Mouse (Mus musculus) hindbrain, postnatal 0 days (tissue): ENCODE measurements at regions not wholly inside any gene's neighbourhood (a gene's known extent, or its start where the extent isn't known, plus 50 kb on each side); places are given as distances from the start of the nearest gene placed in this dataset.

Source experiments
- ATAC-seq: fragments of 200-750 bp; cut with Nextera tagmentation; 2 replicates; pipeline ENCODE4 v1.8.0; 2017; ENCODE audit warnings: mild to moderate bottlenecking, moderate TSS enrichment, moderate library complexity
- DNase-seq: peaks from one replicate; pipeline ENCODE4 v3.0.0-alpha.2; 2015; ENCODE audit warnings: low spot score
- H3K27ac ChIP-seq: fragments of 300-500 bp; sonication (generic); 2 replicates; pipeline ENCODE4 v1.5.1; 2014; ENCODE audit warnings: mild to moderate bottlenecking
- H3K27me3 ChIP-seq: fragments of 300-500 bp; sonication (generic); 2 replicates; pipeline ENCODE4 v1.6.1; 2014; ENCODE audit warnings: low read length, mixed read lengths; ENCODE audit not compliant: insufficient read depth
- H3K36me3 ChIP-seq: fragments of 300-500 bp; sonication (generic); 2 replicates; pipeline ENCODE4 v1.6.1; 2014; ENCODE audit warnings: low read length, mixed read lengths; ENCODE audit not compliant: insufficient read depth
- H3K4me1 ChIP-seq: fragments of 300-500 bp; sonication (generic); 2 replicates; pipeline ENCODE4 v1.6.1; 2014; ENCODE audit warnings: antibody characterized with exemption, low read length, mixed read lengths; ENCODE audit not compliant: insufficient read depth
- H3K4me2 ChIP-seq: fragments of 300-500 bp; sonication (generic); 2 replicates; pipeline ENCODE4 v1.6.1; 2014; ENCODE audit warnings: low read depth, mild to moderate bottlenecking, low read length, moderate library complexity, mixed read lengths
- H3K4me3 ChIP-seq: fragments of 300-500 bp; sonication (generic); 2 replicates; pipeline ENCODE4 v1.5.1; 2014; ENCODE audit warnings: low read length
- H3K9ac ChIP-seq: fragments of 300-500 bp; sonication (generic); replicated peaks from 2 replicates; pipeline ENCODE4 v1.6.1; 2014; ENCODE audit warnings: mild to moderate bottlenecking, low read length, moderate library complexity, mixed read lengths
- H3K9me3 ChIP-seq: fragments of 300-500 bp; sonication (generic); 2 replicates; pipeline ENCODE4 v1.6.1; 2016; ENCODE audit warnings: low read length, mixed read lengths
- CTCF ChIP-seq: IDR thresholded peaks from 2 replicates; pipeline ENCODE4 v1.5.1; 2016; ENCODE audit warnings: antibody characterized with exemption, control low read depth, low read depth
- WGBS: fragments of 180-500 bp; shearing (Covaris S2); extraction: QIAGEN DNeasy Blood & Tissue Kit; methylation state at CpG from one replicate; pipeline ENCODE4 v1.1.7; 2014; 5-methylcytosine and 5-hydroxymethylcytosine counted together

DNA sequence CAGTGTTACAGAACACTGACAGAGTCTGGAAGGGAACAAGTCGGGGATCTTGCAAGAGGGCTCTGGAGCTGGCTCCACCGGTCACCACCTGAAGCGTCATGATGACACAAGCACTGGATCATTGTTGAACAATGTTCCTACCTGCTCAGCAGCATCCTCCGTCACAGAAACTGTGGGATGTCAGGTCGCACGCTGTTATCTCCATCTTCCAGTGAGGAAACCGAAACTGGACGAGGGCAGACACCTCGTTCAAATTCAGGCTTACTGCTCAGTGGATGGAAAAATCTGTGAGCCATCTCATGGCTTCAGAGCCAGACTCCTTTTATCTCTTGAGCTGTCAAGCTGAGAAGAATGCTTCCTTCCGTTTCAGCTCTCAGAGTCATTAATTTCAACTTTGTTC is 316.3 kb downstream of the Tbc1d1 start:
- no peak overlapping the region for H3K4me3 ChIP-seq
- ATAC-seq (no peak), DNase-seq (no peak)
- H3K9ac ChIP-seq = no peak overlapping the region
- H3K27ac ChIP-seq = no peak overlapping the region
- no peaks in the 10 kb centered on the region for H3K9me3 ChIP-seq
- 84% methylated on average over 10 of the region's 10 CpGs for WGBS
- no peak for TF ChIP-seq CTCF
- H3K36me3 ChIP-seq = no peaks in the 10 kb centered on the region
- H3K27me3 ChIP-seq = no peaks in the 10 kb centered on the region
- no peak overlapping the region for H3K4me2 ChIP-seq
- H3K4me1 ChIP-seq = no peaks in the 10 kb centered on the region

DNA sequence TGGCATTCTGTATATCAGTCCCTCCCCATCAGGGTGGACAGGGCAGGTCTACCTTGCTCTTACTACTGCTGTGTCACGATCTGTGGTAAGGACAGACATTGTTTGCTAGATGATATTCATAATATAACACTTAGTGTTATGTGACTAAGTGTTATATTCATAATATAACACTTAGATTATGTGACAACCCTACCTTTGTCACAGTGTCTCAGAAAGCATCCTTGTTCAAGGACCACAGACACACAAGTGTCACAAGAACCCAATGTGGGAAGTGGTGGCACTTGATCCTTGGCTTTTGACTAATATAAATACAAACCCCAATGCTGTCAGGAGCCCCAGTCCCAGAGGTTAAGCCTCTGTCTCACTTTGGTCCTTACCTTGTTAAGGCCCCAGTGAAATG is 318.8 kb downstream of the Tbc1d1 start:
- no peak for ATAC-seq
- no peak for TF ChIP-seq CTCF
- Histone ChIP-seq H3K36me3 (no peaks in the 10 kb centered on the region), H3K4me1 (no peaks in the 10 kb centered on the region), H3K9ac (no peak overlapping the region), H3K4me2 (no peak overlapping the region), H3K27me3 (no peaks in the 10 kb centered on the region), H3K27ac (no peak overlapping the region), H3K4me3 (no peak overlapping the region), H3K9me3 (no peaks in the 10 kb centered on the region)
- WGBS = 91% methylated on average over 1 of the region's 1 CpGs
- DNase-seq = no peak

DNA sequence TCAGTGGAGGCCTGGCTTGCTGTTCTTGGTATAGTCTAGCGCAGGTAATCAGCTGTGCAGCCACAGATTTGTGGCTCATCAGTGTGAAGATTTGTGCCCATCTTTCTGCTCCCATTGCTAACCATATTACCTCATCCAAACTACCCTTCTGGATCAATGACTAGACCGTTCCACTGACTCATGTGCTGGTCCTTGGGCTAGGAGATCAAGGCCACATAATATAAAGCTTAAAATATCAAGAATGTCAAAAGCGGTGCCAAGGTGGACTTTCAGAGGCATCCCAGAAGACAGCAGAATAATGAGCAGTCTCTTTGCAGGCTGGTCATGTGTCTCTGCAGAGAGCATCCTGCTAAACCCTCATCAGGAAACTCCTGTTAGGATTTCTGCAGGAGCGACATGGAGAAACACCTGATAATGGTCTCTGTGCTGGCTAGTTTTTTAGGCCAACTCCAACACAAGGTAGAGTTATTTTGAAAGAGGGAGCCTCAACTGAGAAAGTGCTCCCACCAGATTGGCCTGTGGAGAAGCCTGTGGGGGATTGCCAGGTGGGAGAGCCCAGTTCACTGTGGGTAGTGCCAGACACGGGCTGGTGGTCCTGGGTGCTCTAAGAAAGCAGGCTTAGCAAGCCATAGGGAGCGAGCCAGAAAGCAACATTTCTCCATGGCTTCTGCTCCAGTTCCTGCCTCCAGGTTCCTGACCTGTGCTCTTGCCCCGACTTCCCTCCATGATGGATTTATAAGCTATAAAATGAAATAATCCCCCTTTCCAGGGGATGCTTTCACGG is 319.8 kb downstream of the Tbc1d1 start:
- Histone ChIP-seq H3K4me1 (no peaks in the 10 kb centered on the region), H3K9ac (no peak overlapping the region), H3K4me3 (no peak overlapping the region), H3K27ac (no peak overlapping the region), H3K27me3 (no peaks in the 10 kb centered on the region), H3K36me3 (no peaks in the 10 kb centered on the region), H3K4me2 (no peak overlapping the region), H3K9me3 (no peaks in the 10 kb centered on the region)
- DNase-seq = no peak
- no peak for ATAC-seq
- WGBS = 58% methylated on average over 8 of the region's 8 CpGs
- TF ChIP-seq CTCF = no peak

DNA sequence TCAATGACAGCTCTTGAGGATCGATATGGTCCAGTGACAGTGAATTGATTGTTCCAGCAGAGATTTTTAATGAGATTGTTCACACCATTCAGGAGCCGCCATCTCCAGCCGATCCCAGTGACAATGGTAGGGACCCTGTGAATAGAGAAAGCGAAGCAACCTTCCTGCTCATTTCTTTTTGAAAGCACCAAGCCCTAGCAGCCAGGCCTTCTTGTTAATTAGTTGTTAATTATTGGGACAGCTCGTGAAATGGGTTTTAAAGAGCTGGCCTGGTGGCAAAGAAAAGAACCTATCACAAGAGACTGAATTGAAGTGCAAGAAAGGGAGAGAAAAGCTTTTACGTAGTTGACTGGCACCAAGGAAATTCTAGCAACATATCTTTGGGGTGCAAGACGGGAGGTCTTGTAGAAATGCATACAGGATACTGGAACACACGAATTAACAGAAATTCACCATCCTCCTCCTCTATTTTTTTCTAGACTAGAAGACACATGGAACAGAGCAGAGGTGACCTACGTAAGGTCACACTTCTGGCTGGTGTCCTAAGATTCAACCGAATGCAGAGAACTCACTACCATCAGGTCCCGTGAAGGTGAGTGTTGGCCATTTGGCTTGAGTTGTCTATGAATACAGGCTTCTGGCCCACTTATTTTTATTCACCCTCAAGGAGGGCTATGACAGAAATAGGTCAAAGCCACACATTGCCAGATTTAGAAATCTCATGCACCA is 320.7 kb downstream of the Tbc1d1 start:
- no peak overlapping the region for H3K9ac ChIP-seq
- no peaks in the 10 kb centered on the region for H3K4me1 ChIP-seq
- WGBS = 30% methylated on average over 11 of the region's 11 CpGs
- DNase-seq (no peak), ATAC-seq (no peak)
- H3K27me3 ChIP-seq = no peaks in the 10 kb centered on the region
- no peaks in the 10 kb centered on the region for H3K36me3 ChIP-seq
- TF ChIP-seq CTCF = no peak
- no peak overlapping the region for H3K27ac ChIP-seq
- no peak overlapping the region for H3K4me2 ChIP-seq
- H3K4me3 ChIP-seq = no peak overlapping the region
- no peaks in the 10 kb centered on the region for H3K9me3 ChIP-seq

DNA sequence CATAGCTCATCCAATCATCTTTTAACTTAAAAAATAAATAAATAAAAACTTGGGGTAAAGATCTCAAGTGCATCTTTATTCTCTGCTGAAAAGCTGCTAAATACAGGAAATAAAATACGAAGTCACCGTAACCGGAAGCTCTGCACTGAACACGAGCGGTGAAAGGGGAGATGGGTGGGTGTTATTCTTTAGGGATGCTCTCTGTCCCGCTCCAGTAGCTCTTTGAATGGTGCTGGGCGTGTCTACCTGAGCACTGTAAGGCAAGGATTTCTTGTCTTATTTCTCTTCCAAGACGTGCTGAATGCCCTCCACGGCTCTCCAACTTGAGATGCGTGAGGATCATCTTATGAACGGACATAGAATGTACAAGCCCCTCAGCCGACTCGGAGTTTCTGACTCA is 322.0 kb downstream of the Tbc1d1 start:
- H3K27ac ChIP-seq = no peak overlapping the region
- WGBS = 85% methylated on average over 13 of the region's 13 CpGs
- ATAC-seq (no peak), DNase-seq (no peak)
- no peaks in the 10 kb centered on the region for H3K27me3 ChIP-seq
- H3K36me3 ChIP-seq = no peaks in the 10 kb centered on the region
- no peak overlapping the region for H3K4me3 ChIP-seq
- H3K9ac ChIP-seq = no peak overlapping the region
- H3K4me1 ChIP-seq = no peaks in the 10 kb centered on the region
- TF ChIP-seq CTCF = no peak
- H3K4me2 ChIP-seq = no peak overlapping the region
- H3K9me3 ChIP-seq = no peaks in the 10 kb centered on the region

DNA sequence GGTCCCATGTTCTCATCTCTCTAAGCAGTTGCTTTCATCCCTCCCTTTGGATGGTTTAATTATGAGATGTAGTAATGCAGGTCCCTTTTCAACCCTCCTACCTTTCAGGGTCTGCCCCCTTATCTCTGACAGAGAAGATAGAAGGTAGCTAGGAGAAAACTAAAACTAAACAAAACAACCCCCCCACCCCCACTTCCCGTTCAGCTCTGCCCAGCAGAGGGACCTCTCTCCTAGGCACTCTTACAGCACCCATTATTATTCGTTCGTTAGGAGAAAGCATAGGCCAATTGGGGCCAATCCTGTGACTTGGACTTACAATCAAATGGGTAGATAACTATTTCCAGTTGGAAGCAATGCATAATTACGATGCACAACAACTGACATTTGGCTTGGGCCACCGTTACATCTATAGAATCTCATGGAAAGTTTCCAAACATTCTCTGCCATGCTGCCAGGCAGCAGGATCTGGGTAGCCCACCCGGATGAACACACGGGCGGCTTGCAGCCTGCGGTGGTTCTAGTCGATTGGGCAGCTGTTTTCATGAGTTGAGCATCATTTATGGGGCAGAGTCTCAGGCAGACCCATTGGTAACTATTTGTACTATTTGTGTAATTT is 322.6 kb downstream of the Tbc1d1 start:
- no peak overlapping the region for H3K4me3 ChIP-seq
- no peak overlapping the region for H3K4me2 ChIP-seq
- no peak overlapping the region for H3K9ac ChIP-seq
- H3K27ac ChIP-seq = no peak overlapping the region
- no peak for TF ChIP-seq CTCF
- no peaks in the 10 kb centered on the region for H3K36me3 ChIP-seq
- no peaks in the 10 kb centered on the region for H3K4me1 ChIP-seq
- H3K9me3 ChIP-seq = no peaks in the 10 kb centered on the region
- H3K27me3 ChIP-seq = no peaks in the 10 kb centered on the region
- 48% methylated on average over 10 of the region's 10 CpGs for WGBS
- DNase-seq = peak; percentile 37
- no peak for ATAC-seq

DNA sequence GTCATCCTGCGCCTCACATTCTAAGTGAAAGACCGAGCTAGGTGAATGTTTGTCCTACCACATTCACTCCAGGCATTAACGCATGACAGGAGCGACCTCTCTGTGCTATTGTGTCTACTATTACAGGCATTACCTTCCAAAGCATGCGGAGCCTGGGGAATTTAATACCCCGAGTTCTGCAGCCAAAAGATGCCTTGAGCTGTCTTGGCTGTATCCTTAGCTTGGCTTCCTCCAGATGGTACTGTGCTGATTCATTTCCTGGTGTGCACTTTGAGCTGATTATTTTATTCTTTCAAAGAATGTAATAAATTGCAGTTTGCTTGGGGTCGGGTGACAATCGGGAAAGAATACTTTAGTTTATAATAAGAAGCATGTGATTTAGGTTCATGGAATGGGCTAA is 323.2 kb downstream of the Tbc1d1 start:
- no peak overlapping the region for H3K4me3 ChIP-seq
- H3K9ac ChIP-seq = no peak overlapping the region
- no peaks in the 10 kb centered on the region for H3K4me1 ChIP-seq
- H3K9me3 ChIP-seq = no peaks in the 10 kb centered on the region
- no peak for ATAC-seq
- TF ChIP-seq CTCF = no peak
- no peak overlapping the region for H3K27ac ChIP-seq
- WGBS = 52% methylated on average over 8 of the region's 8 CpGs
- no peaks in the 10 kb centered on the region for H3K27me3 ChIP-seq
- no peaks in the 10 kb centered on the region for H3K36me3 ChIP-seq
- no peak overlapping the region for H3K4me2 ChIP-seq
- DNase-seq = peak; percentile 29
